Mouse (Mus musculus) midbrain, embryonic 13.5 days (tissue): ENCODE measurements around the gene Rps11. TPM values are rescaled to one million over a fixed set of nuclear protein-coding genes. Genes with fewer than 3 reads are reported as not detected.

Experiments
- ATAC-seq: fragments of 200-750 bp; cut with Nextera tagmentation; 2 replicates; pipeline ENCODE4 v1.8.0; 2017; ENCODE audit warnings: mild to moderate bottlenecking, moderate TSS enrichment, moderate library complexity
- H3K27ac ChIP-seq: fragments of 300-500 bp; sonication (generic); 2 replicates; pipeline ENCODE4 v1.5.1; 2015; ENCODE audit warnings: inconsistent platforms, mild to moderate bottlenecking, moderate library complexity
- H3K27me3 ChIP-seq: fragments of 300-500 bp; sonication (generic); 2 replicates; pipeline ENCODE4 v1.6.1; 2015; ENCODE audit warnings: mild to moderate bottlenecking, inconsistent platforms
- H3K36me3 ChIP-seq: fragments of 300-500 bp; sonication (generic); 2 replicates; pipeline ENCODE4 v1.6.1; 2015; ENCODE audit warnings: mild to moderate bottlenecking, inconsistent platforms
- H3K4me1 ChIP-seq: fragments of 300-500 bp; sonication (generic); replicated peaks from 2 replicates; pipeline ENCODE4 v1.6.1; 2015; ENCODE audit warnings: inconsistent platforms
- H3K4me2 ChIP-seq: fragments of 300-500 bp; sonication (generic); replicated peaks from 2 replicates; pipeline ENCODE4 v1.6.1; 2015; ENCODE audit warnings: moderate library complexity, mild to moderate bottlenecking, inconsistent platforms
- H3K4me3 ChIP-seq: fragments of 300-500 bp; sonication (generic); replicated peaks from 2 replicates; pipeline ENCODE4 v1.5.1; 2015; ENCODE audit warnings: mild to moderate bottlenecking, inconsistent platforms
- H3K9ac ChIP-seq: fragments of 300-500 bp; sonication (generic); replicated peaks from 2 replicates; pipeline ENCODE4 v1.6.1; 2015; ENCODE audit warnings: mild to moderate bottlenecking, inconsistent platforms
- H3K9me3 ChIP-seq: fragments of 300-500 bp; sonication (generic); 2 replicates; pipeline ENCODE4 v1.6.1; 2016; ENCODE audit warnings: mild to moderate bottlenecking, inconsistent platforms
- WGBS: fragments of 180-500 bp; shearing (Covaris S2); methylation state at CpG from one replicate; pipeline ENCODE4 v1.1.7; 2015; 5-methylcytosine and 5-hydroxymethylcytosine counted together
- polyA plus RNA-seq: library from polyadenylated mRNA; unstranded; fragments of >200 nt; fragmentation: Nextera tagmentation; extraction: Ambion mirVana; gene quantifications from 2 replicates; pipeline ENCODE4 v1.2.1, GENCODE M21; 2015

Gene Rps11
- polyA plus RNA-seq, 1 experiment from 2014 or later = 1,074 TPM

DNA sequence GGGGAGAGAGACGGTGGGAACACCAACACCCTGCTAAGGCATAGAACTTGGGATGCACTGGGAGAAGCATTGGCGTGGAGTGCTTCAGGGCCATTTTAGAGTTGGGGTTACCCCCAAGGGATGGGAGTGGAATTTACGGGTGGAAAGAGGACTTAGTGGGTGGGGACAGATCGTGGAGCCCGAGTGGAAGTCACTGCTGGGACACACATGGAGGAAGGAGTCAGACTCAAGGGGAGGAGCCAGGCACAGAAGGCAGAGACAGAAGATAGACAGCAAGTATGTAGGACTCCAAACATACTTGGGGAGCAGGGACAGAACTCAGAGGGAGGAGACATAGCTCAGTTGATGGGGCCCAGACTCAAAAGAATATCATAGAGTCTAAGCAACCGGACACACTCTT is 38.3 kb upstream of the Rps11 start:
- Histone ChIP-seq H3K36me3 (peaks cover 27% of the 10 kb centered on the region), H3K4me3 (peak overlapping the region; percentile 39), H3K27me3 (peaks cover 52% of the 10 kb centered on the region), H3K9ac (no peak overlapping the region; the same call in 1 of the 2 replicates), H3K4me2 (peak overlapping the region; percentile 67), H3K4me1 (peaks cover 21% of the 10 kb centered on the region), H3K27ac (no peak overlapping the region), H3K9me3 (no peaks in the 10 kb centered on the region)
- ATAC-seq = no peak
- WGBS = 25% methylated on average over 6 of the region's 6 CpGs

DNA sequence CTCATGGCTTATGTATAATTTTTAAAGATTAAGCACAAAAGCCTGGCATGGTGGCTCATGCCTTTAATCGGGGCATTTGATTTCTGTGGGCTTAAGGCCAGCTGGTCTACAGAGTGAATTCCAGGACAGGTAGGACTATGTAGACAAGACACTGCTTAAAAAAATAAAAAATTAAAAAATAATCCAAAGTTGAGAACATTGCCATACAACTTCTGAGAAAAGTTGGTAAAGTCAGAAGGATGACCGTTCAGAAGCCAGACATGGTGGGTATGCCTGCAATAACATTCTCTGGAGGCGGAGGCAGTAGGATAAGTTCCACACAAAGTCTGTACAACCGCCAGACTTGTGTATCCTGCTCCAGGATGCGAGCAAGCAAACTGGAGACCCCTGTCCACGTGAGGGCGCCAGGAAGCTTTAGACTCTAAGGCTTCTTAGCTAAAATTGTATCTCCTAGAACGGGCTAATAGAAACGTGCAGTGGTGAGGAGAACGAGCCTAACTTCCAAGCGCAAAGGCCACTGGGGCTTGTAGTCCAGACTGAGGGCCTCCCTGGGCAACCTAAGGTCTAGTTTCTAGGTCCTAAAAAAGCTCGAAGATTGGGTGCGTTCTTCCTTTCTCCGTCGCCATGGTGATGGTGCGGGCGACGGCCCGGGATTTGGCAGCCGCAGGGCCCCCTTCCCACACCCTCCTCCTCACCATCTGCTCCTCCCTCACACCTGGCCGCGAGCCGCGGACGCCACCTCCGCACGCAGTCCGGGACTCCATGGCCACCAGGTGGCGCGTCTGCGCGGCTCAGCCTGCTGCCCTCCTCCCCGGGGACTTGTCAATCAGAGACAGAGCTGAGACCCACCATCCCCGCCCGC is 37.6 kb upstream of the Rps11 start:
- H3K4me3 ChIP-seq = peak overlapping the region; percentile 39
- peak overlapping the region; percentile 67 for H3K4me2 ChIP-seq
- H3K4me1 ChIP-seq = peaks cover 16% of the 10 kb centered on the region
- peaks cover 31% of the 10 kb centered on the region for H3K36me3 ChIP-seq
- peaks cover 45% of the 10 kb centered on the region for H3K27me3 ChIP-seq
- ATAC-seq = peak; percentile 92
- no peaks in the 10 kb centered on the region for H3K9me3 ChIP-seq
- no peak overlapping the region for H3K27ac ChIP-seq
- no peak overlapping the region; the same call in 1 of the 2 replicates for H3K9ac ChIP-seq
- WGBS = 4% methylated on average over 35 of the region's 35 CpGs

DNA sequence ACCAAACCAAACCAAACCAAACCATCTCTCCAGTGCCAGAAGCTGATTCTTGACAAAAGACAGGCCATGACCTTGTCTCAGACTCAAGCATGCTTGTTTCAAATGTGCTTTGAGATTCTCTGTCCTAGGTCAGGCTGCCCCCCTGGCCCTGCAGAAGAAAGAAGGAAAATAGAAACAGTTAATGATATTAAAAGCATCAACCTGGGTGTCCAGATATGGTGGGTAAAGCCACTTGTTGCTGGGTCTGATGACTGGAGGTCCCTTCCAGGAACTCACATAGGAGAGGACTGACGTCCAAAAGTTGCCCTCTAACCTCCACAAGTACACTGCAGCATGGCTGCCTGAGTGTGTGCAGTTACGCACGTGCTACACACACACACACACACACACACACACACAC is 36.6 kb upstream of the Rps11 start:
- H3K4me2 ChIP-seq = no peak overlapping the region
- H3K36me3 ChIP-seq = peaks cover 36% of the 10 kb centered on the region
- H3K27me3 ChIP-seq = peaks cover 35% of the 10 kb centered on the region
- ATAC-seq = no peak
- 89% methylated on average over 3 of the region's 3 CpGs for WGBS
- H3K4me3 ChIP-seq = no peak overlapping the region
- no peak overlapping the region for H3K9ac ChIP-seq
- H3K9me3 ChIP-seq = no peaks in the 10 kb centered on the region
- no peak overlapping the region for H3K27ac ChIP-seq
- H3K4me1 ChIP-seq = peaks cover 18% of the 10 kb centered on the region

DNA sequence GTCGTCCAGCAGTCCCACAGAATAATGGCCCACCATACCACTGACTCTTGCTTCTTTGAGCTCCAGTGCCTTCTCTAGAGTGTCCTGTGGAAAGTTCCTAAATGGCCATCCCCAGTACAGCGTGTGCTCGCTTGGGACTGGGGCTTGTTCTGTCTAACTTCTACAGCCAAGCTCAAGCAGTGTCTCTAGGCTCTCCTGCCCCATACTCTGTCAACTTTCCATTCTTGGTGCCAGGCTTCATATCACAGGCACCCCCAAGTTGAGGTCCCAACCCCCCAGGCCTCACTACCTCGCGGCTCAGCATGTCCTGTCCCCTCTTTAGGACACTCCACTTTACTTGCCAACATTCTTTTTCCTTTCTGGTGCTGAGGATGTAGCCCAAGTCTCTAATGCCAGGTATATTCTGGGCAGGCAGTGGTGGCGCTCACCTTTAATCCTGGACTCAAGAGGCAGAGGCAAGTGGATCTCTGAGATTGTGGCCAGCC is 36.1 kb upstream of the Rps11 start:
- Histone ChIP-seq H3K9me3 (no peaks in the 10 kb centered on the region), H3K4me2 (no peak overlapping the region), H3K36me3 (peaks cover 36% of the 10 kb centered on the region), H3K27me3 (peaks cover 30% of the 10 kb centered on the region), H3K4me3 (no peak overlapping the region), H3K4me1 (peaks cover 23% of the 10 kb centered on the region), H3K27ac (no peak overlapping the region), H3K9ac (no peak overlapping the region)
- WGBS = 95% methylated on average over 6 of the region's 6 CpGs
- ATAC-seq = no peak

DNA sequence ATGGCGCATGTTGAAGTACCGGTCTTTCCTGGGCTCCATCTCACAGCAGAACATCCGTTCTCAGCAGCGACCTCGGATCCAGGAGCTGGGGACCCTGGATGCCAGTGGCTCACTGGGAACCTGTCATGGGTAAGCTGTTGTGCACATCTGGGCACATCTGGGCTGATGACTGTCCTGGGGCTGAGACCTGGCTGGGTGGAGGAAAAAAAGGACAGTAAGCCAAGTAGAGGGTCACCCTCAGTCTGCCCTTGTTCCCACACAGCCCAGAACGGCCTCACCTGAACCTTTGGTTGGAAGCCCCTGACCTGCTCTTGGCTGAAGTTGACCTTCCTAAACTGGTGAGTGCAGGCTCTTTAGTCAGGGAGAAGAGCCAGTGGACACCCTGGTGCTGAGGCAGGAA is 34.8 kb upstream of the Rps11 start:
- Histone ChIP-seq H3K27ac (no peak overlapping the region), H3K4me3 (no peak overlapping the region), H3K4me2 (no peak overlapping the region), H3K9ac (no peak overlapping the region), H3K27me3 (peaks cover 16% of the 10 kb centered on the region), H3K4me1 (peaks cover 26% of the 10 kb centered on the region), H3K9me3 (no peaks in the 10 kb centered on the region), H3K36me3 (peaks cover 36% of the 10 kb centered on the region)
- ATAC-seq = no peak
- WGBS = 95% methylated on average over 6 of the region's 6 CpGs

DNA sequence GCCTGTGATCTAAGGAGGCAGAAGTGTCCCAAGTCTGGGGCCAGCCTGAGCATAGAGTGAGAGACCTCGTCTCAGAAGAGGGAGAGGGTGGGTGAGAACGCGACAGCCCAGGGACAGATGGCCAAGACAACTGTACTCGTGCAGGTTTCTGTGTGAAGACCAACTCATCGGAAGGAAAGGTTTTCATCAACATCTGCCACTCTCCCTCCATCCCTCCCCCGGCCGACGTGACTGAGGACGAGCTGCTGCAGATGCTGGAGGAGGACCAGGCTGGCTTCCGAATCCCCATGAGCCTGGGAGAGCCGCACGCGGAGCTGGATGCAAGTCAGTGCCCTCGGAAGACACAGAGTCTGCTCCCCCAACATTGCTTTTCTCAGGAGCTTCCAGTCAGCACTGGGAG is 33.2 kb upstream of the Rps11 start:
- Histone ChIP-seq H3K4me3 (no peak overlapping the region), H3K27ac (no peak overlapping the region), H3K4me1 (peaks cover 25% of the 10 kb centered on the region), H3K9me3 (no peaks in the 10 kb centered on the region), H3K36me3 (peaks cover 36% of the 10 kb centered on the region), H3K9ac (no peak overlapping the region), H3K27me3 (peaks cover 1% of the 10 kb centered on the region), H3K4me2 (no peak overlapping the region)
- ATAC-seq = no peak
- WGBS = 92% methylated on average over 14 of the region's 14 CpGs

DNA sequence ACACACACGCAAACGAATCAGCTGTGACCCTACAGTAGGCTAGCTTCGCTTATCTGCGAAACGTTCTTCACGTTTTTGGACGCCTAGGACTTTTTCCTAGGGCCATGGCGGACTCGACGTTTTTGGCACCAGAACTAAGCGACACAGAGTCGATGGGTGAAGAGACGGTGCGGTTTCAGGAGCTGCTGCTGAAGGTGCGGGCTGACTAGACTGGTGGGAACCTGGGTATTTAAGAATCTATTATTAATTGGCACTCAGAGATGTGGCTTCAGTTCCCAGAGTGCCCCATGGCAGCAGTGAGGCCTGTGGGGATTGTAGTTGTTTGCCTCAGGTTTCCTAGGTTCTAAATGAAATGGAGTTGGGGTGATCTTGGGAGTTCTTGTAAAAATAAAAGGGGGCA is 32.0 kb upstream of the Rps11 start:
- Histone ChIP-seq H3K27ac (no peak overlapping the region), H3K36me3 (peaks cover 36% of the 10 kb centered on the region), H3K4me2 (no peak overlapping the region), H3K9me3 (no peaks in the 10 kb centered on the region), H3K4me3 (no peak overlapping the region), H3K9ac (no peak overlapping the region), H3K27me3 (no peaks in the 10 kb centered on the region), H3K4me1 (peaks cover 23% of the 10 kb centered on the region)
- 98% methylated on average over 15 of the region's 15 CpGs for WGBS
- no peak for ATAC-seq

DNA sequence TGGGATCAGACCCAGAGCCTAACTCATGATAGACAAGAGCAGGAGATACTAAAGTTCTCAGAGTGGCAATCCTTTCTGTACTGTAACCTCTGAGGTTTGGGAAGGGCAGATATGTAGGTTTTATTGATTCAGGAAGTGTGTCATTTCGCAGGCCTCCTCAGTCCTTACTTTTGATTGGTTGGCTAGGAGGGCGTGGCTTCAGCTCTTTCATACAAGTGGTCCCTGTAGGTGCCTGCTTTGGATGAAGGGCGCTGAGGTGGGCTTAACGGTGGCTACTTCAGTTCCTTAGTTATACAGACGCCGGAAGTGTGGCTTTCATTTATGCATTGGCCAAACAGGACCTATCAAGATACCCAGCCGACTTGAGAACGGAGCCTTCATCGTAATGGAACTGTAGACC is 31.4 kb upstream of the Rps11 start:
- H3K9me3 ChIP-seq = no peaks in the 10 kb centered on the region
- WGBS = 85% methylated on average over 9 of the region's 9 CpGs
- H3K27me3 ChIP-seq = no peaks in the 10 kb centered on the region
- ATAC-seq = no peak
- H3K4me3 ChIP-seq = no peak overlapping the region
- H3K9ac ChIP-seq = no peak overlapping the region
- H3K4me2 ChIP-seq = peak overlapping the region; percentile 63
- peaks cover 29% of the 10 kb centered on the region for H3K4me1 ChIP-seq
- peaks cover 36% of the 10 kb centered on the region for H3K36me3 ChIP-seq
- no peak overlapping the region for H3K27ac ChIP-seq

DNA sequence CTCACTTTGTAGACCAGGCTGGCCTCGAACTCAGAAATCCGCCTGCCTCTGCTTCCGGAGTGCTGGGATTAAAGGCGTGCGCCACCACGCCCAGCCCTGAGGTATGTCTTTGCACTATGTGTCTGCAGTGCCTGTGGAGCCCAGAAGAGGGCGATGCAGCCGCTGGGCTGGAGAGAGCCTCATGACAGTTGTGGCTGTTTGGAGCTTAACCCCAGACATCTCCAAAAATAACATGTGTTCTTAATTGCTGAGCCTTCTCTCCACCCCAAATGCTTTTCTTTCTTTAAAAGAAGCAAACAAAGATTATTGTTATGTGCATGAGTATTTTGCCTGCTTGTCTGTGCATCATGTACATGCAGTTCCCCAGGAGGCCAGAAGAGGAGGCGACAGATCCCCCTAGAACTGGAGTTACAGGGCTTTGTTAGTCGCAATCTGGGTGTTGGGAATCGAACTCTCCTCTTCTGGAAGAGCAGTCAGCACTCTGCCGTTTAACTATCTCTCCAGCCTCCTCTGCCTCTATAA is 30.8 kb upstream of the Rps11 start:
- no peak for ATAC-seq
- Histone ChIP-seq H3K27ac (0 out of 2 replicates have a peak overlapping the region, but pooled peaks have one; percentile 93), H3K27me3 (no peaks in the 10 kb centered on the region), H3K4me2 (peak overlapping the region; percentile 63), H3K9ac (no peak overlapping the region; the same call in 1 of the 2 replicates), H3K9me3 (no peaks in the 10 kb centered on the region), H3K4me1 (peaks cover 29% of the 10 kb centered on the region), H3K4me3 (peak overlapping the region; percentile 62), H3K36me3 (peaks cover 32% of the 10 kb centered on the region)
- 81% methylated on average over 12 of the region's 12 CpGs for WGBS

DNA sequence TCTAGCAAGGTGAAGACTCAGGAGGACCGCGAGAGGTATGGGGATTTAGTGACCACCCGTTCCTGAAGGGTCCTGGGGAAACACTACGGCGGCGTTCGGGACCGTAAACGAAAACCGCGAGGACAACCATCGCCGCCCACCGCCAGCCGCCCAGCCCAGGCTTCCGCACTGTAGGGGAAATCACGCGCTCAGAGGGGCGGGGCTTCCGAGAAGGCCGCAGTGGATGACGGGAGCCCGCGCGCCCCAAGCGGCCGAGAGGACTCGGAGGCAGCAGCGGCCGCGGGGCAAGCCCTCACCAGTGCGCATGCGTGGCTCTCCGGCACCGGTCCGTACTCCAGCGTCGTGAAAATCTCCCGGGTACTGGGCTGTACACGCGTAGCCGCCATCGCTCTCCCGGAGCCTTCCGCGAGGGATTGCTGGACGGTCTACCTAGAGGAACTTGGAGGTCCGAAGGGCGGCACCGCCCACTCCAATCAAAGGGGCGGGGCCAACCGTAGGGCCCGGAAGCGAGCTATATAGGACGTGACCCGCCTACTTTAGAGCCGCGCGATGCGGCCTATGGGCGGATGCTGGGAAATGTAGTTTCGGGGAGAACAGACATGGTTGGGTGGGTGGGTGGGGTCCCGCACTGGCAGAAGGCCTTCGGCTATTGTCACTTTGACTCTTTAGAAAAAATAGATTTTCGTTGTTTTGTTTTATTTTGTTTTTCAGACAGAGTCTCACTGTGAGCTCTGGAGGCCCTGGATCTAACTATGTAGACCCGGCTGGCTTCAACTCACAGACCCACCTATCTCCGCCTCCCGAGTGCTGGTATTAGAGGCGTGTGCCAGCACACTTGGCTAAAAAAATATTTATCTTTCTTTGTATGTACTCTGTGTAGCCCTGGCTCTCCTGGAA is 30.1 kb upstream of the Rps11 start, which contains the start of the genes Pih1d1 and Aldh16a1:
Gene Pih1d1, plus strand, starts transcription at position 208 of the 897 bp plus-strand sequence.
Gene Aldh16a1, minus strand, starts transcription at position 489 of the 897 bp plus-strand sequence.
- Histone ChIP-seq H3K4me3 (peak within 1 kb of the TSS; percentile 62), H3K27ac (peak within 1 kb of the TSS; percentile 93), H3K9ac (peak within 1 kb of the TSS; percentile 86), H3K9me3 (no peaks in the 10 kb centered on the region), H3K4me1 (peaks cover 32% of the 10 kb centered on the region), H3K4me2 (peak within 1 kb of the TSS; percentile 63), H3K36me3 (peaks cover 26% of the 10 kb centered on the region), H3K27me3 (no peaks in the 10 kb centered on the region)
- 6% methylated on average over 63 of the region's 69 CpGs for WGBS
- peak; percentile 96 for ATAC-seq

DNA sequence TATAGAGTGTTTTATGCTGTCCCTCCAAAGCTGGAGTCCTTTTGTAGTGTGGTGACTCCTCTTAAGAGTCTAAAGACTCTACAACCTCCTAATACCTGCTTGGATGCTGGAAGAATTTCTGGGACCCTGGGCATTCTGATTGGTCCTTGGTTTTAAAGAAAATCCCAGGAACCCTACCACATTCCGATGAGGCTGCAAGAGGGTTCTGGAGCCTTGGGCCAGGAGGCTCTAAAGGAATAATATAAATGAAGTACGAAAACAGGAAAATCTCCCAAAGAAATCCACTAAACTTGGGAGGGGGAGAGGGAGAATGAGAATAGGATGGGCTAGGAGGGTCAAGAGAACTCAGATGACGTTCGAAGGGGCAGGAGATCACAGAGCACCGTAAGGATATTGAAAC is 29.3 kb upstream of the Rps11 start:
- Histone ChIP-seq H3K4me3 (peak overlapping the region; percentile 62), H3K27ac (peak overlapping the region; percentile 93), H3K9me3 (no peaks in the 10 kb centered on the region), H3K9ac (peak overlapping the region; percentile 86), H3K27me3 (no peaks in the 10 kb centered on the region), H3K36me3 (peaks cover 19% of the 10 kb centered on the region), H3K4me2 (peak overlapping the region; percentile 63), H3K4me1 (peaks cover 32% of the 10 kb centered on the region)
- 4% methylated on average over 5 of the region's 5 CpGs for WGBS
- no peak; the same call in 1 of the 2 replicates for ATAC-seq
